Mouse (Mus musculus) left cerebral cortex, adult 11 months (tissue): ENCODE measurements at regions not wholly inside any gene's neighbourhood (a gene's known extent, or its start where the extent isn't known, plus 50 kb on each side); places are given as distances from the start of the nearest gene placed in this dataset.
"Not testable (repeated sequence)": the region's sequence is repeated elsewhere in the genome, so short reads cannot be mapped to it uniquely, and the experiment has no call there.

Source experiments
- DNase-seq: peaks from one replicate; pipeline ENCODE4 v3.0.0; 2022; ENCODE audit warnings: low spot score

- DNase-seq, result no peak
Observed at GRCm38 (mm10) chr4:23567827-23568226, 928.4 kb upstream of the Mms22l start.

GRCm38 (mm10) chr4:23573013-23573412 lies 923.2 kb upstream of the Mms22l start:
- no peak for DNase-seq

- no peak for DNase-seq
Observed at GRCm38 (mm10) chr4:23587412-23587811, 908.8 kb upstream of the Mms22l start.

GRCm38 (mm10) chr4:23590883-23591282 lies 905.4 kb upstream of the Mms22l start:
- no peak for DNase-seq

GRCm38 (mm10) chr4:23591593-23591992 lies 904.7 kb upstream of the Mms22l start:
- DNase-seq, result no peak

GRCm38 (mm10) chr4:23600070-23600469 lies 896.2 kb upstream of the Mms22l start:
- DNase-seq, result no peak

GRCm38 (mm10) chr4:23601426-23602293 lies 894.6 kb upstream of the Mms22l start:
- DNase-seq, result peak; percentile 19

- DNase-seq, result no peak
Observed at GRCm38 (mm10) chr4:23602294-23602932, 893.8 kb upstream of the Mms22l start.

- DNase-seq, result no peak
Observed at GRCm38 (mm10) chr4:23607348-23607747, 888.9 kb upstream of the Mms22l start.

GRCm38 (mm10) chr4:23621208-23621607 lies 875.0 kb upstream of the Mms22l start:
- DNase-seq, result no peak

- no peak for DNase-seq
Observed at GRCm38 (mm10) chr4:23622231-23622630, 874.0 kb upstream of the Mms22l start.

- DNase-seq, result no peak
Observed at GRCm38 (mm10) chr4:23636231-23636928, 859.9 kb upstream of the Mms22l start.

GRCm38 (mm10) chr4:23636929-23637235 lies 859.4 kb upstream of the Mms22l start:
- DNase-seq, result no peak

- not testable (repeated sequence) for DNase-seq
Observed at GRCm38 (mm10) chr4:23656671-23657070, 839.6 kb upstream of the Mms22l start.

GRCm38 (mm10) chr4:23668896-23669295 lies 827.4 kb upstream of the Mms22l start:
- DNase-seq, result no peak

GRCm38 (mm10) chr4:23703626-23704025 lies 792.6 kb upstream of the Mms22l start:
- DNase-seq, result no peak

- no peak for DNase-seq
Observed at GRCm38 (mm10) chr4:23710716-23711115, 785.5 kb upstream of the Mms22l start.

- no peak for DNase-seq
Observed at GRCm38 (mm10) chr4:23713781-23714415, 782.4 kb upstream of the Mms22l start.

GRCm38 (mm10) chr4:23727846-23728245 lies 768.4 kb upstream of the Mms22l start:
- DNase-seq, result no peak

GRCm38 (mm10) chr4:23732471-23732870 lies 763.8 kb upstream of the Mms22l start:
- DNase-seq, result no peak

- DNase-seq, result no peak
Observed at GRCm38 (mm10) chr4:23744079-23744478, 752.2 kb upstream of the Mms22l start.

- no peak for DNase-seq
Observed at GRCm38 (mm10) chr4:23758005-23758404, 738.2 kb upstream of the Mms22l start.
